Mouse (Mus musculus): Measurements from ENCODE around the gene Trim38. TPM values are rescaled to one million over a fixed set of nuclear protein-coding genes. Genes with fewer than 3 reads are reported as not detected.
"Not testable (repeated sequence)": the region's sequence is repeated elsewhere in the genome, so short reads cannot be mapped to it uniquely, and the experiment has no call there.

Trim38 gene
- total RNA-seq, 2 experiments from 2014 or later = not detected

DNA sequence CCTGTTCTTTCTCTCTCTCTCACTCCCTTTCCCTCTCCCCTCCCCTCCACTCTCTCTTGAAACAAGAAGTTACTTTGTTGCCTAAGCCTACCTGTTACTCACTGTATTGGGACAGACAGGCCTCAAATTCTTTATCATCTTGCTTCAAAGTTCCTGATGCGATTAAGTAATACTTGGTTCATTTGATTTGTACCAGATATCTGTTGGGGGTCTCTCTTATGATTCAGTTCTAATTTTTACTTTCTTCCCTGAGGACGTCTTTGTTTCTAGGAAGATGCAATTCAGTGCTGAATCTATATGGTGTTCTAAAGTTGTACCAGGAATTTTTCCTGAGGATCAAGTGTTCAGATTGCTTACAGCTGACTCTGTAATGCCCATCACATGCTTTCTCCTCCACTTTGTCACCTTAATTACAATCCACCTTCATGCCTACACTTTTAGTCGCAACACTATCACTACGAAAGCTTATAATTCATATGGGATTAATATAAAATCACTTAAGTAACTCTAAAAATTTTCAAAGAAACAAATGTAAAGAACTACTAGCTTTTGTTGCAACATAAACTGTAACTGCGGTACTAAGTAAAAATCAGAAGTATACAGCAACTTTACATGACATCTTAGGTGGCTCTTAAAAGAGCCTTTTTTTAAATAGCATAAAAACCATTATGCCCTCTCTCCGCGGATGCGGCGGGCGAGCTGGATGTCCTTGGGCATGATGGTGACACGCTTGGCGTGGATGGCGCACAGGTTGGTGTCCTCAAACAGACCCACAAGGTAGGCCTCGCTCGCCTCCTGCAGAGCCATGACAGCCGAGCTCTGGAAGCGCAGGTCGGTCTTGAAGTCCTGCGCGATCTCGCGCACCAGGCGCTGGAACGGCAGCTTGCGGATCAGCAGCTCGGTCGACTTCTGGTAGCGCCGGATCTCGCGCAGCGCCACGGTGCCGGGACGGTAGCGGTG is 25.0 kb upstream of the Trim38 start:
- intact Hi-C loops (cut with DNase I) = loop anchor here (5.0 kb wide), 2 partner anchors 162 to 1702 kb away; partner anchors contain the start of genes Hist1h2ag, Hist1h2bj, Hist1h4d and Hist1h4i
- DNase-seq (ENCODE audit: low spot score in 2 of 2) = no peak

DNA sequence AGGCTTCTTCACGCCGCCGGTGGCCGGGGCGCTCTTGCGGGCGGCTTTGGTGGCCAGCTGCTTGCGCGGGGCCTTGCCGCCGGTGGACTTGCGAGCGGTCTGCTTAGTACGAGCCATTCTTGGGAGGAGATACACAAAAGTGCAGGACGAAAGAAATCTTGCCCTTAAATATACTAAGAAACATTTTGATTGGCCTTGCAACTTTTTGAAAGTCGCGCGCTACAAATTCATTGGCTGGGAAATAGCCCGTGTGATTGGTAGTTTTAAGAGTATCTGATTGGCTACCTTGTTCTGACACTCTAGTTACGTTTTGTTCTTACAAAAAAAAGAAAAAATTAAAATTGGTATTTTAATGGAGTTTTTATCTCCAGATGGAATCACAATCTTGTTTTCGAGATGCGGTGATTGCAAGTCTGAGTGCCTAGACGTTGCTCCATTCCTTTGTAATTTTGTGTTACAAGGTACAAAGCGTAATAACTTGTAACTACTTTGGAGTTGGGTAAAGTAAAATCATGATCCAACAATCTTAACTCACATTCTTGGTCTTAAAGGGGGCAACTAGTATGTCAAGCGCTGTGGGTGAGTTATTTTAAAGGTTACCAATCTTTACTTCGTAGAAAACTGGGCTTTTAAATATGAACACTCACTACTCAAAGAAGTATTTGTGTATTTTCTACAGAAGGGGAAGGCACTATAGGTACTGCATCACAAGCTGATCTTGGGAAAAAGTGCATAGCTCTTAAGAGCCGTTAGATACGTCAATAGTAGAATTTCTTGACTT is 24.1 kb upstream of the Trim38 start, which contains the start of gene Hist1h3c:
TSS of gene Hist1h3c (minus strand) at position 222 of the 781 bp plus-strand sequence.
- intact Hi-C loops (cut with DNase I) = loop anchor here (5.0 kb wide), 1 partner anchor 1703 kb away; the partner anchor contains the start of genes Hist1h2ag, Hist1h2bj and Hist1h4i
- peak; percentile 70 to 84 for DNase-seq (ENCODE audit: low spot score in 2 of 2)

DNA sequence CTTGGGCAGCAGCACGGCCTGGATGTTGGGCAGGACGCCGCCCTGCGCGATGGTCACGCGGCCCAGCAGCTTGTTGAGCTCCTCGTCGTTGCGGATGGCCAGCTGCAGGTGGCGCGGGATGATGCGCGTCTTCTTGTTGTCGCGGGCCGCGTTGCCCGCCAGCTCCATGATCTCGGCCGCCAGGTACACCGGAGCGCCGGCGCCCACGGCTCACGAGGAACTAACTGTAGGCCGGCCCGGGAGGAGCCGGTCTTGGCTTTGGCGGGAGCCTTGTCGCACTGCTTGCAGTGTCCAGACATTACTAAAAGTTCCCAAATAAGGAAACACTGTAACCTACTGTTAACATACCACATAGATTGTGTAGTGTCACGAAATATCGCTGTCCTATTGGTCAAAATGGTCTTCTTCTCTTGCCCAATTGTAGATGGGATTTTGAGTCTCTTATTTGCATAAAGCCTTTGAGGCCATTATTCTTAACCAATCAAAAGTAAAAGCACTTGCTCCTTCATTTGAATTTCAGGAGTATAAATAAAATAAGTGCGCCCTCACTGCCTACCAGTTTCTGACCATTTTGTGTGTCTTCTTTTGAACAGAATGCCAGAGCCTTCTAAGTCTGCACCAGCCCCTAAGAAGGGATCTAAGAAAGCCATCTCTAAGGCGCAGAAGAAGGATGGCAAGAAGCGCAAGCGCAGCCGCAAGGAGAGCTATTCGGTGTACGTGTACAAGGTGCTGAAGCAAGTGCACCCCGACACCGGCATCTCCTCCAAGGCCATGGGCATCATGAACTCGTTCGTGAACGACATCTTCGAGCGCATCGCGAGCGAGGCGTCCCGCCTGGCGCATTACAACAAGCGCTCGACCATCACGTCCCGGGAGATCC is 23.3 kb upstream of the Trim38 start, which contains the start of gene Hist1h2bb:
TSS of gene Hist1h2bb (plus strand) at position 534 of the 880 bp plus-strand sequence.
- intact Hi-C loops (cut with DNase I) = loop anchor here (5.0 kb wide), 1 partner anchor 1704 kb away; the partner anchor contains the start of genes Hist1h2ag, Hist1h2bj and Hist1h4i
- peak; percentile 82 to 83 for DNase-seq (ENCODE audit: low spot score in 2 of 2)

DNA sequence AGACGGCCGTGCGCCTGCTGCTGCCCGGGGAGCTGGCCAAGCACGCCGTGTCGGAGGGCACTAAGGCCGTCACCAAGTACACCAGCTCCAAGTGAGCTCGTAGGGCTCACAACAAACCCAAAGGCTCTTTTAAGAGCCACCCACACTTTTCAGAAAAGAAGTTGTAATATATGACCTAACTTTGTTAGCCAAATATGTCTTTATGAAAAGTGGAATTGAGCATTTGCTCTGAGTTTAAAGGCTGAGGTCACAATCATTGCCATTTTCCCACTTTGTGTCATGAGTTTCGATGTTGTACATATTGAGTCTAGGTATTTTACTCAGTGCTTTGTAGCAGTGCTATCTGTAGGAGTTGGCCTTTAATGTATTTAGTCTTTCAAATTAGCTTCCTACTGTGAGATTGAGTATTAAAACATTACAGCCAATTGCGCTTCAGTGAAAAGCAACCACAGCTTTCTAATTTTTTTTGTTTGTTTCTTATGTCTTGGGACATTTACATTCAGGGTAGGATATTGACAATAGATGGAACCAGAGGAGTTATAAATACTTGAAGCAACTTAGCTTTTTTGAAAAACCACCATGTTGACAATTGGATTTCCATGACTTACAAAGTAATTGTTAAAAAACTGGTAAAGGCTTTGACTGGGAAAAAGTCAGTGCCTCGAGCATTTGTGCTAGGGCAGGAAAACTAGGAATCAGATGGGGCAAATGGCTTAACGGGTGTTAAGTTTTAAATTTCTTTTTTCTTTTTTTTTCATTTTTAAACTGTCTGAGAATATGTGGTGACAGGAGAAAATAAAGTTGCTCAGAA is 22.4 kb upstream of the Trim38 start:
- DNase-seq (ENCODE audit: low spot score in 2 of 2) = no peak
- intact Hi-C loops (cut with DNase I) = loop anchor here (5.0 kb wide), 1 partner anchor 1705 kb away; the partner anchor contains the start of genes Hist1h2ag, Hist1h2bj and Hist1h4i

DNA sequence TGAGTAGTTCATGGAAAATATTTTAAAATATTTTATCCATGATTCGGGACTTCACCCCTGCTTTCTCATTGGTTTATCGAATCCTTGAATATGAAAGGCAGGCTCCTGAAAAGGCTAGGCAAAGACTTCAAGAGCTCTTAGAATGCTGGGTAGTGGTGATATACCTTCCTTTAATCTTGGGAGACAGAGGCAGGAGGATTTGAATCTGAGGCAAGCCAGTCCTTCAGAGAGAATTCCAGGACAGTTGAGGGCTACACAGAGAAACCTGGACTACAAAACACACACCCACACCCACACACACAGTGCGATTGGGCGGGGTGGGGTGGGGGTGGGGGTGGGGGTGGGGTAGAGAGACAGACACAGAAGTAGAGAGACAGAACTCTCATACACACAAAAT is 21.8 kb upstream of the Trim38 start:
- intact Hi-C loops (cut with DNase I) = loop anchor here (5.0 kb wide), 1 partner anchor 1706 kb away; the partner anchor contains the start of genes Hist1h2ag, Hist1h2bj and Hist1h4i
- DNase-seq (ENCODE audit: low spot score in 2 of 2) = no peak

DNA sequence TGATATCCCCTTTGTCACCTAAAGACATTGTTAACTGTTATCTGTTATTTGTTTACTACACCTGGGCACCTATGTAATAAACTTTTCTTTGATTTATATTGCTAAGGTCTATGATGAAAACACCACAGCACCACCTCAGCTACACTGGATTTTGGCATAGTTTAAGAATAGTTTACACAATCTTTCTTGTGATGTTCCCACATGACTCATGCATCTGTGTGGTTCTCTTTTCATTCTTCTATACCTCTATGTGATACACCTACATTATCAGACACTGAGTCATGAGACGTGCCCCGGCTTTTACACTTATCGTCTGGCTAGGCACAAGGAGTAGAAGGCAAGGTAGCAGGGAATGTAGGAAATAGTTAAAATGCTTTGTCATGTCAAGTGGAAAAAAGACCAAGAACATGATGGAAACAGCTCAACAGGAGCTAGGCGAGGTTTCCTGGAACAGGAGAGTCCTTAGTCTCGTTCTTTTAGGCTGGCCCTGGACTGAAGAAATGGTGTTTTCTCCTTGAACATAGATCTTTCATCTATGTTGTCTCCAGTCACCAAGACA is 20.1 kb upstream of the Trim38 start:
- no peak for DNase-seq (ENCODE audit: low spot score in 2 of 2)
- intact Hi-C loops (cut with DNase I) = loop anchor here (5.0 kb wide), 1 partner anchor 1707 kb away; the partner anchor contains the start of genes Hist1h2ag, Hist1h2bj and Hist1h4i

DNA sequence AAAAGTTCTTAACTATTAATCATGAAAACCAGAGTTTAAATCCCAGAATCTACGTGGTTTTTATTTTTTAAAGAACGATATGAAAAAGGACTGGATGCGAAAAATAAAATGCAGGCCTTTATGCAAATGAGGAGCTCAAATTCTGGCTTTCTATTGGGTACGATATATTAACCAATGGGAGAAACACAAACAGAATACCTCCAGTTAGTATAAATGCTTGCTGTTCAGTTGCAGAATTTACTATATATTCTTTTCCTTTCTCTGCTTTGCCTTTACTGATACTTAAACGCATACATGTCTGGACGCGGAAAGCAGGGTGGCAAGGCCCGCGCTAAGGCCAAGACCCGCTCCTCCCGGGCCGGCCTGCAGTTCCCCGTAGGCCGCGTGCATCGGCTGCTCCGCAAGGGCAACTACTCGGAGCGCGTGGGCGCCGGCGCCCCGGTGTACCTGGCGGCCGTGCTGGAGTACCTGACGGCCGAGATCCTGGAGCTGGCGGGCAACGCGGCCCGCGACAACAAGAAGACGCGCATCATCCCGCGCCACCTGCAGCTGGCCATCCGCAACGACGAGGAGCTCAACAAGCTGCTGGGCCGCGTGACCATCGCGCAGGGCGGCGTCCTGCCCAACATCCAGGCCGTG is 18.8 kb upstream of the Trim38 start, which contains the start of gene Hist1h2ab:
TSS of gene Hist1h2ab (plus strand) at position 288 of the 639 bp plus-strand sequence.
- peak; percentile 59 to 68 for DNase-seq (ENCODE audit: low spot score in 2 of 2)

DNA sequence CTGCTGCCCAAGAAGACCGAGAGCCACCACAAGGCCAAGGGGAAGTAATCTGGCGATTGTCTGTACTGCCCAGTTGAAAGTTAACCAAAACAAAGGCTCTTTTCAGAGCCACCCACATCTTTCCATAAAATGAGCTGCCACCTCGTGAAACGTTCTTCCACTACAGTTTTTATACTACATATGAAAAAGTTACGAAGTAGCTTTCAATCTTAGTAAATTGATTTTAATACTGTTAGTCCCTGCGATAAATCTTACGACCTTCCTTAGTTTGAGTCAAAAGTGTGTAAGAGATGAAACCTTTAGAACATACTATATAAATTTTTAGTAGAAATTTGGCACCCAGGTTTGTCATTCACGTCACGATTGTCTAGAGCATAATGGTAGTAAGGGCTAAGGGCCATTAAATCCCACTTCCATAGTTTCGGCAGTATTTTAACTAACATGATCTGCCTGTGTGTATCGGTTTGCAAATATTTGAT is 18.2 kb upstream of the Trim38 start:
- no peak for DNase-seq (ENCODE audit: low spot score in 2 of 2)
- intact Hi-C loops (cut with DNase I) = no loop called here

More for the DNA sequence above, 18.8 kb upstream of the Trim38 start, which contains the start of gene Hist1h2ab:
- intact Hi-C loops (cut with DNase I) = not testable (repeated sequence)

DNA sequence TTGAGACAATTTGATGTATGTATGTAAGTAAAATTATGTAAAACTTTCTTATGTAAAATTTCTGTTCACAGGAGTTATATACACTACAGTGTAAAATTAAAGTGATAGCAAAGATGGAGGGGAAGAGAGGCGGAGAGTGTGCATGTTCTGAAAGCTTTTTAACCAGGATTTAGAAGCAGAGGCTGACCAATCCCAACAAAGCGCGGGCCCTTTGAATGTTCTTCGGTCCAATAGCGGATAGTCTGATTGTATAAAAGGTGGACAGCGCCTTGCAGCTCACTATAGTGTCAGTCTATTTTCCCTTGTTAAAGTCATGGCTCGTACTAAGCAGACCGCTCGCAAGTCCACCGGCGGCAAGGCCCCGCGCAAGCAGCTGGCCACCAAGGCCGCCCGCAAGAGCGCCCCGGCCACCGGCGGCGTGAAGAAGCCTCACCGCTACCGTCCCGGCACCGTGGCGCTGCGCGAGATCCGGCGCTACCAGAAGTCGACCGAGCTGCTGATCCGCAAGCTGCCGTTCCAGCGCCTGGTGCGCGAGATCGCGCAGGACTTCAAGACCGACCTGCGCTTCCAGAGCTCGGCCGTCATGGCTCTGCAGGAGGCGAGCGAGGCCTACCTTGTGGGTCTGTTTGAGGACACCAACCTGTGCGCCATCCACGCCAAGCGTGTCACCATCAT is 17.5 kb upstream of the Trim38 start, which contains the start of gene Hist1h3b:
TSS of gene Hist1h3b (plus strand) at position 201 of the 675 bp plus-strand sequence.
- DNase-seq (ENCODE audit: low spot score in 2 of 2) = peak; percentile 88 to 92

DNA sequence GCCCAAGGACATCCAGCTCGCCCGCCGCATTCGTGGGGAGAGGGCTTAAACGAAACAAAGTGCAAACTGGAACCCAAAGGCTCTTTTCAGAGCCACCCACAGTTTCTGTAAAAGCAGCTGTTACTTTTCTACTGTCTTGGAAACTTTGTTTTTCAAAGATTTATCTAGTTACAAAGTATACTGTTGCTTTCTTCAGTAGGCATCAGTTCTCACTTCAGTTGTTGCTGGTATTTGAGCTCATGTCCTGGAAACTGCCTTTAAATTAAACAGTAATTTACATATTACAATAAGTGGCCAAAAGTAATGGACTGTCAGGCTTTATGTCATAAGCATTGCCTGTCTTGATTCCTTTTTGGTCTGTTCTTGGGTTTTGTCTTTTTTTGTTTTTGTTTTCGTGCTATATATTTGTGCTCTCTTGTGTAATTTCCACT is 17.0 kb upstream of the Trim38 start:
- intact Hi-C loops (cut with DNase I) = no loop called here
- DNase-seq (ENCODE audit: low spot score in 2 of 2) = no peak

More for the DNA sequence above, 17.5 kb upstream of the Trim38 start, which contains the start of gene Hist1h3b:
- intact Hi-C loops (cut with DNase I) = not testable (repeated sequence)

DNA sequence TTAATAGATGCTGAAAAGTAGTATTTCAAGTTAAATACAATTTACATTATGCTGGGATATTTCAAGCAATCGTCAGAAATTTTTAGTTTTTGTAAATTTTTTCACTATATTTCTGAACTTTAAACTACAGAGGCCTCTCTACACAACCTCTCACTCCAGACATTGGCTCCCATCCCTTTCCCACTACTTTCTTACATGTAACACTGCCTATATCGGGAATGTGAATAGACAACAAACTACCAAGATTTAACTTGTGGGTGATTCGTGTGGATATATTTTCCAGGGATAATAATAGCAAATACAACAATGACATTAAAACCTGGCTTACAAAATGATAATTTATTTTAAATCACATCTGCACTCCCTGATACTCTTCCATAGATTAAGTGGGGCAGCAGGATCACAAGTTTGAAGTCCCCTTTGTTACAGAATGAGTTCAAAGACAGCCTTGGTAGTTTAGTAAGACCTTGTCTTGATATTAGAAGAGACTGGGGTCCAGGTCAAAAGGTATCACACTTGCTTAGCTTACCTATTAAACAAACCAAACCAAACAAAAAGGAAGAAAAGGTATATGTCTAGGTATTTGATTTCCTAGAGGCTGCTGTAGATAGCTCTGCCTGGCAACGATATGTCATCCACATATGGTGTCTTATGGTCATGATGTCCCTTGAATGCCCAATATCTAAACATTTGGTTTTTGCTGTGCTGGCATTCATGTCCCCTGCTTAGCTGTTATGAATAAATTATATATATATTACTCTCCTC is 16.2 kb upstream of the Trim38 start:
- intact Hi-C loops (cut with DNase I) = no loop called here
- DNase-seq (ENCODE audit: low spot score in 2 of 2) = no peak

DNA sequence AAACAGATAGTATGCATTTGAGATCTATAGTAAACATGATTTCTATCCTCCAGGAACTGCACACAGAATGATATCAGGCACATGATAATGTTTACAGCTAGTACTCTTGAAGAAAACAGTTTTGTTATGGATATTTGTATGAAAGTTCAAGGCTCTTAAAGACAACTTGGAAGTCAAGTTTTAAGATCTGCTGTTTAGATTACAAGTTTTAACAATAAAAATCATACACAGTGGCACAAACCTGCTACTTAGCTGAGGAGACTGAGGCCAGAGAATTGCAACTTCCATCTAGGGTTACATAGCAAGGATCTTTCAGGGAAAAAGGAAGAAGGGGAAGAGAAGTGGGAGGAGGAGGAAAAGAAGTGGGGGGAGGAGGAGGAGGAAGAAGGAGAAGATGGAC is 14.7 kb upstream of the Trim38 start:
- no peak for DNase-seq (ENCODE audit: low spot score in 2 of 2)
- intact Hi-C loops (cut with DNase I) = loop anchor here (5.0 kb wide), 1 partner anchor 1718 kb away; the partner anchor contains the start of genes Hist1h2ah and Hist1h2bk

DNA sequence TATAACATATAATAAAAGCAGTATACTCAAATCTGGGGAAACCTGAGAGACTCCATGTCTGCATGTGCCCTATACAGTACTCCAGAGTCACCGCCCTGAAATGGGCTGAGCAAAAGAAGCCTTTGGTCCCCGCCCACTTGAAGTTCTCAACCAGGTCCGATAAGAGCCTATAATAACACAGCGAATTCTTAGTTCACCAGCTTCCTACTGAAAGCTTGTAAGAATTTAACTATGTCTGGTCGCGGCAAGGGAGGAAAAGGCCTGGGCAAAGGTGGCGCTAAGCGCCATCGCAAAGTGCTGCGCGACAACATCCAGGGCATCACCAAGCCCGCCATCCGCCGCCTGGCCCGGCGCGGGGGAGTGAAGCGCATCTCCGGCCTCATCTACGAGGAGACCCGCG is 12.9 kb upstream of the Trim38 start, which contains the start of gene Hist1h4b:
TSS of gene Hist1h4b (plus strand) at position 224 of the 400 bp plus-strand sequence.
- DNase-seq (ENCODE audit: low spot score in 2 of 2) = peak; percentile 84 to 86
- intact Hi-C loops (cut with DNase I) = loop anchor here (5.0 kb wide), 1 partner anchor 1719 kb away; the partner anchor contains the start of genes Hist1h2ah and Hist1h2bk

DNA sequence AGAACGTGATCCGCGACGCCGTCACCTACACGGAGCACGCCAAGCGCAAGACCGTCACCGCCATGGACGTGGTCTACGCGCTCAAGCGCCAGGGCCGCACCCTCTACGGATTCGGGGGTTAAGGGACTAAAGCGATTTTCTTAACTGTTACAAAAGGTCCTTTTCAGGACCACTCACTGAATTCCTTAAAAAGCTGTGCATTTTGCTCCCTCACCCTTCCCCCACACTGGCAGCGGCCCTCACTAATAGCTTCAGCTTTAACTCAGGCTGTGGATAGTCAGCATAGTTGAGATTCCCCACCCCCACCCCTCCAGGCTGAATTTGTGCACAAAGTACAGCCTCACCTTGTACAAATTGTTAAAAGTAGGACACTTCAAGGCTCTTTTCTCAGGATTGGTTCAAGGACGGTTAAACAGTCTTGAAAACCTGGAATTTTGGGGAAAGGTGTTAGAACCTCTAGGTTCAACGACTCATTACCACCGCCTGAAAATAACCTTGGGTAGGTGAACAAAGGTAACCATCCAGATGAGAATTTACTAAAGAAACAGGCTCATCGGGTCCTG is 12.4 kb upstream of the Trim38 start:
- intact Hi-C loops (cut with DNase I) = loop anchor here (5.0 kb wide), 1 partner anchor 1720 kb away; the partner anchor contains the start of genes Hist1h2ah and Hist1h2bk
- no peak for DNase-seq (ENCODE audit: low spot score in 2 of 2)

Measured in left cerebral cortex, postnatal 36 days (tissue).